Mouse (Mus musculus) bone marrow macrophage, adult 2 months (primary cell): ENCODE data around the gene Psmb11.

Source experiments
- CTCF ChIP-seq: IDR thresholded peaks from 2 replicates; pipeline ENCODE4 v1.5.1; 2012; ENCODE audit warnings: low read depth, mild to moderate bottlenecking, low read length, moderate library complexity
- POLR2A ChIP-seq: IDR thresholded peaks from 2 replicates; pipeline ENCODE4 v1.6.1; 2012; ENCODE audit warnings: mild to moderate bottlenecking, low read depth, low read length, borderline replicate concordance

DNA sequence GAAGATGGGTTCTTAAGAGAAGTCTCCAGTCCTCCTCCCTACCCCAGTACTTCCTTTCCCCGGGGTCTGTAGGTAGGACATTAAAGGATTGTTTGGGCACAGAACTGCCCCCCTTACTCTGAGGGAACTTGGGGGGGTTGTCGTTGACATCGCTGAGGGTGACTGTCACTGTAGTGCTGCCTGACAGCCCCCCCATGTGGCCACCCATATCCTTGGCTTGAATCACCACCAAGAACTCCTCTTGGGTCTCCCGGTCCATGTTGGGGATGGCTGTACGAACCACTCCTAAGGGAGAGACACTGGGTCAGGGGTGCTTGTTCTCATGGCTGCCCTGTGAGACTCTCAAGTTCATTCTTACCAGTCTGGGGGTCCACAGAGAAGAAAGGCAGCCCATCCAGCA is 17.0 kb downstream of the Psmb11 start:
- no peak for TF ChIP-seq CTCF
- no peak for TF ChIP-seq POLR2A
